Mouse (Mus musculus) left cerebral cortex, adult 18-20 months (tissue): Measurements from ENCODE around the gene Slc35e3. TPM values are rescaled to one million over a fixed set of nuclear protein-coding genes. Genes with fewer than 3 reads are reported as not detected.
A peak's percentile ranks its signal among the peaks of the same experiment; 100 is the strongest.
"Not testable (repeated sequence)": the region's sequence is repeated elsewhere in the genome, so short reads cannot be mapped to it uniquely, and the experiment has no call there.

Experiments
- DNase-seq, 2 experiments: peaks; one replicate each; pipeline ENCODE4 v3.0.0; 2021 to 2022; ENCODE audit warnings: low spot score in 2 of 2, mixed read lengths in 1 of 2
- total RNA-seq, 2 experiments: library from RNA; stranded (reverse); gene quantifications; 2 replicates each; pipeline ENCODE4 v1.2.3; 2021

The Slc35e3 gene
- total RNA-seq, 2 experiments from 2014 or later, result 29.9 to 30.8 TPM

GRCm38 (mm10) chr10:117750529-117751281 is 4.5 kb upstream of the Slc35e3 start:
- DNase-seq, result no peak

- DNase-seq, result no peak
These were observed 3.7 kb upstream of the Slc35e3 start for GRCm38 (mm10) chr10:117749787-117750343.

- no peak for DNase-seq
These were observed 3.0 kb upstream of the Slc35e3 start for GRCm38 (mm10) chr10:117749050-117749686.

- no peak for DNase-seq
These were observed 2.3 kb upstream of the Slc35e3 start for GRCm38 (mm10) chr10:117748276-117749049.

GRCm38 (mm10) chr10:117747711-117748110 is 1.5 kb upstream of the Slc35e3 start:
- DNase-seq, result no peak

- DNase-seq, result peak in 1 of 2 experiments; percentile 17
These were observed 432 bp downstream of the Slc35e3 start for GRCm38 (mm10) chr10:117745570-117746296.

GRCm38 (mm10) chr10:117743917-117744316 is 2.2 kb downstream of the Slc35e3 start:
- DNase-seq, result no peak

- no peak for DNase-seq
These were observed 3.0 kb downstream of the Slc35e3 start for GRCm38 (mm10) chr10:117743182-117743581.

- DNase-seq, result no peak
These were observed 3.5 kb downstream of the Slc35e3 start for GRCm38 (mm10) chr10:117742618-117743017.

GRCm38 (mm10) chr10:117741698-117742475 is 4.3 kb downstream of the Slc35e3 start:
- DNase-seq, result no peak

- no peak for DNase-seq
These were observed 5.2 kb downstream of the Slc35e3 start for GRCm38 (mm10) chr10:117740921-117741320.

GRCm38 (mm10) chr10:117740171-117740570 is 6.0 kb downstream of the Slc35e3 start:
- DNase-seq, result no peak

GRCm38 (mm10) chr10:117739648-117739948 is 6.6 kb downstream of the Slc35e3 start:
- no peak for DNase-seq

GRCm38 (mm10) chr10:117738928-117739647 is 7.1 kb downstream of the Slc35e3 start:
- no peak for DNase-seq

GRCm38 (mm10) chr10:117738140-117738921 is 7.8 kb downstream of the Slc35e3 start:
- DNase-seq, result no peak

GRCm38 (mm10) chr10:117737498-117737897 is 8.7 kb downstream of the Slc35e3 start:
- DNase-seq, result not testable (repeated sequence)

GRCm38 (mm10) chr10:117737075-117737474 is 9.1 kb downstream of the Slc35e3 start:
- DNase-seq, result no peak

GRCm38 (mm10) chr10:117736573-117736972 is 9.6 kb downstream of the Slc35e3 start:
- no peak for DNase-seq

- not testable (repeated sequence) for DNase-seq
These were observed 10.8 kb downstream of the Slc35e3 start for GRCm38 (mm10) chr10:117735396-117735795.
